Mouse (Mus musculus): ENCODE data around the gene Slc25a38.

The Slc25a38 gene

GRCm38 (mm10) chr9:120149222-120149828 lies 39.2 kb downstream of the Slc25a38 start, which contains the start of gene Mobp:
Gene Mobp (plus strand): TSS chr9:120149707.
- DNase-seq = no peak

GRCm38 (mm10) chr9:120151152-120151551 lies 41.0 kb downstream of the Slc25a38 start:
- no peak for DNase-seq

GRCm38 (mm10) chr9:120151906-120152399 lies 41.8 kb downstream of the Slc25a38 start:
- DNase-seq = no peak

- no peak for DNase-seq
Measured at GRCm38 (mm10) chr9:120158047-120158446, 47.9 kb downstream of the Slc25a38 start.

- DNase-seq = no peak
Measured at GRCm38 (mm10) chr9:120163862-120164261, 53.7 kb downstream of the Slc25a38 start.

- DNase-seq = no peak
Measured at GRCm38 (mm10) chr9:120167826-120168225, 57.7 kb downstream of the Slc25a38 start.

- peak; percentile 9 to 19 for DNase-seq
Measured at GRCm38 (mm10) chr9:120171295-120171694, 61.1 kb downstream of the Slc25a38 start.
